Mouse (Mus musculus): Measurements from ENCODE around the gene Fbp1.

DNA sequence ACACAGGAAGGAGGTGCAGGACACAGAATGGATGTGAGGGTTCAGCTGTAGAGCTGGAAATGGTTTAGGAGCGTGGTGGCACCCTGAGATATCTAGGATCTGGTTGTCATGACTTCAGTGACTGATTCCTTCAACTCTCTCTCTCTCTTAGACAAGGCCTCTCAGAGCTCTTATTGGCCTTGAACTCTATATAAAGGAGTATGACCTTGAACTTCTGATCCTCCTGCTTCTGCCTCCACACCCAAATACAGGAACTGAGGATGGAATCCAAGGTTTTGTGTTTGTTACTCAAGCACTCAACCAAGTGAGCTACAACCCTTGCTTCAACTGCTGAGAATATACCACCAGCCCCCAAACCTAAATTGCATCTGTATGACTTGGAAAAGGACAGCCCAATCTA lies 12.0 kb downstream of the Fbp1 start:
- no peak for TF ChIP-seq CTCF (IDR thresholded peaks at IDR 0.05; ENCODE audit: borderline replicate concordance, insufficient read depth, low read length)
- no peak for TF ChIP-seq POLR2A (IDR thresholded peaks at IDR 0.05; ENCODE audit: low read depth, low read length)

Data from embryonic fibroblast, embryonic 13.5 days (primary cell).